Mouse (Mus musculus) limb, embryonic 14.5 days (tissue): ENCODE results near the gene Adgrl2. TPM values are rescaled to one million over a fixed set of nuclear protein-coding genes. Genes with fewer than 3 reads are reported as not detected.

Experiments used
- ATAC-seq: fragments of 200-750 bp; cut with Nextera tagmentation; 2 replicates; pipeline ENCODE4 v1.8.0; 2017; ENCODE audit warnings: low read depth, moderate number of reproducible peaks, moderate TSS enrichment; ENCODE audit not compliant: low FRiP score
- DNase-seq: peaks from one replicate; pipeline ENCODE4 v3.0.0-alpha.2; 2015; ENCODE audit warnings: low spot score
- H3K27ac ChIP-seq: fragments of 300-500 bp; sonication (generic); replicated peaks from 2 replicates; pipeline ENCODE4 v1.5.1; 2014; ENCODE audit warnings: low read depth, mild to moderate bottlenecking, low read length, moderate library complexity, mixed read lengths
- H3K27me3 ChIP-seq: fragments of 300-500 bp; sonication (generic); 2 replicates; pipeline ENCODE4 v1.6.1; 2014; ENCODE audit warnings: low read length, mixed read lengths; ENCODE audit not compliant: control insufficient read depth, insufficient read depth
- H3K36me3 ChIP-seq: fragments of 300-500 bp; sonication (generic); 2 replicates; pipeline ENCODE4 v1.6.1; 2014; ENCODE audit warnings: mild to moderate bottlenecking, low read length, moderate library complexity, mixed read lengths; ENCODE audit not compliant: control insufficient read depth, insufficient read depth
- H3K4me1 ChIP-seq: fragments of 300-500 bp; sonication (generic); 2 replicates; pipeline ENCODE4 v1.6.1; 2014; ENCODE audit warnings: antibody characterized with exemption, low read length, mixed read lengths; ENCODE audit not compliant: control insufficient read depth, insufficient read depth
- H3K4me2 ChIP-seq: fragments of 300-500 bp; sonication (generic); replicated peaks from 2 replicates; pipeline ENCODE4 v1.6.1; 2014; ENCODE audit warnings: low read depth, mild to moderate bottlenecking, low read length, moderate library complexity; ENCODE audit not compliant: severe bottlenecking
- H3K4me3 ChIP-seq: fragments of 300-500 bp; sonication (generic); replicated peaks from 2 replicates; pipeline ENCODE4 v1.5.1; 2014; ENCODE audit warnings: low read length
- H3K9ac ChIP-seq: fragments of 300-500 bp; sonication (generic); 2 replicates; pipeline ENCODE4 v1.6.1; 2014; ENCODE audit warnings: mild to moderate bottlenecking, low read depth, low read length, moderate library complexity; ENCODE audit not compliant: severe bottlenecking
- H3K9me3 ChIP-seq: fragments of 300-500 bp; sonication (generic); 2 replicates; pipeline ENCODE4 v1.6.1; 2016; ENCODE audit warnings: low read length; ENCODE audit not compliant: control insufficient read depth
- POLR2A ChIP-seq: fragments of 200-500 bp; IDR thresholded peaks from 2 replicates; pipeline ENCODE4 v1.8.0; 2012; ENCODE audit warnings: inconsistent platforms, mild to moderate bottlenecking, moderate library complexity, borderline replicate concordance; ENCODE audit not compliant: insufficient read depth, insufficient read length; ENCODE audit errors: extremely low read depth
- WGBS: fragments of 180-500 bp; shearing (Covaris S2); extraction: QIAGEN DNeasy Blood & Tissue Kit; methylation state at CpG from one replicate; pipeline ENCODE4 v1.1.7; 2014; 5-methylcytosine and 5-hydroxymethylcytosine counted together
- polyA plus RNA-seq, 2 experiments: library from polyadenylated mRNA; depleted of rRNA in 1 of 2; stranded (reverse) in 1 of 2; unstranded in 1 of 2; fragments of >200 nt; fragmentation: Nextera tagmentation in 1 of 2; extraction: Ambion mirVana in 1 of 2; gene quantifications; 2 replicates each; pipeline versions ENCODE4 v1.2.1 to v1.2.3; 2012 to 2014

Adgrl2 gene
- polyA plus RNA-seq, 2 experiments, result 119 to 147 TPM

- no peak overlapping the region for H3K27ac ChIP-seq
- no peak overlapping the region for H3K4me2 ChIP-seq
- no peaks in the 10 kb centered on the region for H3K27me3 ChIP-seq
- no peak for DNase-seq
- no peaks in the 10 kb centered on the region for H3K9me3 ChIP-seq
- ATAC-seq, result no peak
- WGBS, result 72% methylated on average over 5 of the region's 5 CpGs
- H3K4me1 ChIP-seq, result 0 out of 2 replicates have a peak, but pooled peaks cover 2% of the 10 kb centered on the region
- TF ChIP-seq POLR2A, result no peak
- H3K36me3 ChIP-seq, result peaks cover 20% of the 10 kb centered on the region
- H3K9ac ChIP-seq, result no peak overlapping the region
- no peak overlapping the region for H3K4me3 ChIP-seq
Measured at GRCm38 (mm10) chr3:148866633-148867032, 123.7 kb downstream of the Adgrl2 start.

- no peaks in the 10 kb centered on the region for H3K9me3 ChIP-seq
- DNase-seq (no peak), ATAC-seq (no peak)
- H3K4me1 ChIP-seq, result 0 out of 2 replicates have a peak, but pooled peaks cover 2% of the 10 kb centered on the region
- H3K4me3 ChIP-seq, result no peak overlapping the region
- H3K27me3 ChIP-seq, result no peaks in the 10 kb centered on the region
- 80% methylated on average over 7 of the region's 7 CpGs for WGBS
- H3K36me3 ChIP-seq, result peaks cover 17% of the 10 kb centered on the region
- no peak overlapping the region for H3K27ac ChIP-seq
- no peak for TF ChIP-seq POLR2A
- no peak overlapping the region for H3K9ac ChIP-seq
- no peak overlapping the region for H3K4me2 ChIP-seq
Measured at GRCm38 (mm10) chr3:148866053-148866452, 124.3 kb downstream of the Adgrl2 start.

GRCm38 (mm10) chr3:148865234-148865633 is 125.1 kb downstream of the Adgrl2 start:
- TF ChIP-seq POLR2A, result no peak
- WGBS, result 81% methylated on average over 7 of the region's 7 CpGs

GRCm38 (mm10) chr3:148861860-148862259 is 128.5 kb downstream of the Adgrl2 start:
- Histone ChIP-seq H3K36me3 (peaks cover 35% of the 10 kb centered on the region), H3K27me3 (no peaks in the 10 kb centered on the region), H3K4me1 (no peaks in the 10 kb centered on the region), H3K4me2 (no peak overlapping the region), H3K4me3 (no peak overlapping the region), H3K9me3 (no peaks in the 10 kb centered on the region), H3K27ac (no peak overlapping the region), H3K9ac (no peak overlapping the region)
- TF ChIP-seq POLR2A, result no peak
- ATAC-seq (no peak), DNase-seq (no peak)
- WGBS, result 29% methylated on average over 7 of the region's 7 CpGs

More at GRCm38 (mm10) chr3:148865234-148865633, 125.1 kb downstream of the Adgrl2 start:
- no peaks in the 10 kb centered on the region for H3K9me3 ChIP-seq
- H3K4me2 ChIP-seq, result no peak overlapping the region
- H3K4me3 ChIP-seq, result no peak overlapping the region
- ATAC-seq, result no peak
- H3K27ac ChIP-seq, result no peak overlapping the region
- DNase-seq, result no peak
- H3K36me3 ChIP-seq, result peaks cover 17% of the 10 kb centered on the region
- H3K27me3 ChIP-seq, result no peaks in the 10 kb centered on the region
- 0 out of 2 replicates have a peak, but pooled peaks cover 2% of the 10 kb centered on the region for H3K4me1 ChIP-seq
- H3K9ac ChIP-seq, result no peak overlapping the region

GRCm38 (mm10) chr3:148854306-148854910 is 135.9 kb downstream of the Adgrl2 start:
- H3K4me2 ChIP-seq, result no peak overlapping the region
- TF ChIP-seq POLR2A, result no peak
- no peak for DNase-seq
- no peak overlapping the region for H3K4me3 ChIP-seq
- ATAC-seq, result no peak
- peaks cover 16% of the 10 kb centered on the region; the same call in 1 of the 2 replicates for H3K4me1 ChIP-seq
- peaks cover 46% of the 10 kb centered on the region for H3K36me3 ChIP-seq
- 49% methylated on average over 12 of the region's 12 CpGs for WGBS
- H3K9ac ChIP-seq, result no peak overlapping the region
- H3K9me3 ChIP-seq, result no peaks in the 10 kb centered on the region
- H3K27me3 ChIP-seq, result no peaks in the 10 kb centered on the region
- no peak overlapping the region for H3K27ac ChIP-seq
